Mouse (Mus musculus): ENCODE results near the gene Tbc1d8.

- TF ChIP-seq CTCF (IDR thresholded peaks at IDR 0.05; ENCODE audit: low read depth) = no peak
- TF ChIP-seq EP300 (IDR thresholded peaks at IDR 0.05; ENCODE audit: low read depth) = no peak
Measured at GRCm38 (mm10) chr1:39387497-39387896, 91.1 kb downstream of the Tbc1d8 start.
